8 mouse cellular contexts compared by ENCODE assay signal in genomic region chr2:30983024-30983423, GRCm38 (mm10). TPM values are rescaled to one million over a fixed set of nuclear protein-coding genes. Genes with fewer than 3 reads are reported as not detected.
DNase-seq lines count a peak whose midpoint lies in the region; ATAC-seq and TF ChIP-seq lines count a peak whose summit lies in the region.

No protein-coding gene starts in this region.

- peak overlapping the region; percentile 88 for H3K4me2 ChIP-seq in heart, embryonic 13.5 days
- H3K4me2 ChIP-seq in forebrain, embryonic 16.5 days (ENCODE audit: low read length) = peak overlapping the region; percentile 58
- peak overlapping the region; percentile 93 for H3K4me2 ChIP-seq in liver, postnatal 0 days (ENCODE audit: low read depth, low read length)

- TF ChIP-seq EP300 in heart, adult 2 months (IDR thresholded peaks at IDR 0.05; ENCODE audit: insufficient read depth, low read depth, low read length) = no peak
- no peak for TF ChIP-seq EP300 in ES-Bruce4 (IDR thresholded peaks at IDR 0.05; ENCODE audit: insufficient read depth, low read depth, low read length)
- no peak for TF ChIP-seq EP300 in liver, postnatal 0 days (IDR thresholded peaks at IDR 0.05; ENCODE audit: low read depth)

- H3K9ac ChIP-seq in heart, embryonic 13.5 days = peak overlapping the region; percentile 88
- H3K9ac ChIP-seq in heart, adult 2 months (ENCODE audit: low read depth, low read length) = no peak overlapping the region
- peak overlapping the region; percentile 20; the same call in 1 of the 2 replicates for H3K9ac ChIP-seq in ES-Bruce4 (ENCODE audit: low read depth, poor library complexity, severe bottlenecking)
- H3K9ac ChIP-seq in forebrain, embryonic 16.5 days (replicated peaks; ENCODE audit: low read depth, low read length) = no peak overlapping the region
- H3K9ac ChIP-seq in liver, postnatal 0 days (replicated peaks) = peak overlapping the region; percentile 72; the same call in 1 of the 2 replicates

- H3K4me1 ChIP-seq in heart, embryonic 13.5 days = peaks cover 45% of the 10 kb centered on the region
- peaks cover 3% of the 10 kb centered on the region; the same call in 1 of the 2 replicates for H3K4me1 ChIP-seq in heart, adult 2 months (ENCODE audit: control insufficient read depth, insufficient read depth, low read length)
- no peaks in the 10 kb centered on the region for H3K4me1 ChIP-seq in ES-Bruce4 (ENCODE audit: control insufficient read depth, insufficient read depth, low read length)
- H3K4me1 ChIP-seq in forebrain, embryonic 16.5 days (replicated peaks; ENCODE audit: control insufficient read depth, insufficient read depth, low read length) = peaks cover 15% of the 10 kb centered on the region
- peaks cover 19% of the 10 kb centered on the region for H3K4me1 ChIP-seq in liver, postnatal 0 days (ENCODE audit: insufficient read depth)

- no peak for TF ChIP-seq POLR2A in heart, adult 2 months (IDR thresholded peaks at IDR 0.05; ENCODE audit: insufficient read depth, low read depth, low read length)
- no peak for TF ChIP-seq POLR2A in ES-Bruce4 (IDR thresholded peaks at IDR 0.05; ENCODE audit: insufficient read depth, low read length)

- ATAC-seq in heart, embryonic 13.5 days (ENCODE audit: extremely low read depth, insufficient number of reproducible peaks, low FRiP score, low TSS enrichment) = no peak
- no peak for ATAC-seq in forebrain, embryonic 16.5 days
- ATAC-seq in liver, postnatal 0 days = no peak

- intact Hi-C loops in heart, adult 2 months (cut with DNase I) = loop anchor here (10.0 kb wide), 1 partner anchor 1178 kb away; the partner anchor contains the start of gene Slc27a4

- 0 out of 2 replicates have a peak, but pooled peaks cover 2% of the 10 kb centered on the region for H3K79me2 ChIP-seq in heart, adult 2 months (replicated peaks; ENCODE audit: control insufficient read depth, insufficient read depth, low read length)

- peak overlapping the region; percentile 73; the same call in 1 of the 2 replicates for H3K27ac ChIP-seq in heart, embryonic 13.5 days (replicated peaks)
- no peak overlapping the region for H3K27ac ChIP-seq in heart, adult 2 months
- no peak overlapping the region for H3K27ac ChIP-seq in ES-Bruce4 (ENCODE audit: insufficient read depth, low read length)
- H3K27ac ChIP-seq in forebrain, embryonic 16.5 days (ENCODE audit: low read length) = no peak overlapping the region
- no peak overlapping the region for H3K27ac ChIP-seq in liver, postnatal 0 days (ENCODE audit: low read depth)

- no peak for TF ChIP-seq CTCF in heart, adult 2 months (IDR thresholded peaks at IDR 0.05)
- no peak for TF ChIP-seq CTCF in ES-Bruce4 (IDR thresholded peaks at IDR 0.05; ENCODE audit: low read depth, low read length)
- TF ChIP-seq CTCF in liver, postnatal 0 days (IDR thresholded peaks at IDR 0.05; ENCODE audit: low read depth) = no peak

- 46% methylated on average over 7 of the region's 7 CpGs for WGBS in heart, embryonic 13.5 days
- 54% methylated on average over 7 of the region's 7 CpGs for WGBS in heart, adult 2 months
- 55% methylated on average over 7 of the region's 7 CpGs for WGBS in forebrain, embryonic 16.5 days
- 46% methylated on average over 7 of the region's 7 CpGs for WGBS in liver, postnatal 0 days (ENCODE audit: insufficient replicate concordance)

- DNase-seq in heart, adult 2 months = no peak
- DNase-seq in liver, postnatal 0 days = no peak
- no peak for DNase-seq in adrenal gland, postnatal 4 days (ENCODE audit: low spot score in 2 of 2)
- no peak for DNase-seq in ovary, postnatal 36 days (ENCODE audit: low spot score)
- DNase-seq in yolk sac, embryonic 10.5 days (ENCODE audit: low spot score) = no peak

- no peaks in the 10 kb centered on the region for H3K9me3 ChIP-seq in heart, embryonic 13.5 days
- H3K9me3 ChIP-seq in ES-Bruce4 (replicated peaks; ENCODE audit: control insufficient read depth, insufficient read depth, low read length, poor library complexity, severe bottlenecking) = no peaks in the 10 kb centered on the region
- no peaks in the 10 kb centered on the region for H3K9me3 ChIP-seq in forebrain, embryonic 16.5 days (ENCODE audit: control insufficient read depth, low read length)
- no peaks in the 10 kb centered on the region for H3K9me3 ChIP-seq in liver, postnatal 0 days (ENCODE audit: low read length)

- peaks cover 23% of the 10 kb centered on the region for H3K36me3 ChIP-seq in heart, embryonic 13.5 days
- H3K36me3 ChIP-seq in heart, adult 2 months (ENCODE audit: control insufficient read depth, insufficient read depth, low read length) = no peaks in the 10 kb centered on the region
- no peaks in the 10 kb centered on the region for H3K36me3 ChIP-seq in ES-Bruce4 (ENCODE audit: control insufficient read depth, insufficient read depth, low read length, poor library complexity, severe bottlenecking)
- peaks cover 4% of the 10 kb centered on the region; the same call in 1 of the 2 replicates for H3K36me3 ChIP-seq in forebrain, embryonic 16.5 days (ENCODE audit: control insufficient read depth, insufficient read depth)
- H3K36me3 ChIP-seq in liver, postnatal 0 days (replicated peaks; ENCODE audit: insufficient read depth, low read length) = peaks cover 10% of the 10 kb centered on the region

- H3K4me3 ChIP-seq in heart, embryonic 13.5 days = peak overlapping the region; percentile 84
- no peak overlapping the region for H3K4me3 ChIP-seq in heart, adult 2 months
- no peak overlapping the region for H3K4me3 ChIP-seq in ES-Bruce4 (ENCODE audit: low read depth, low read length)
- H3K4me3 ChIP-seq in forebrain, embryonic 16.5 days (replicated peaks; ENCODE audit: low read length) = peak overlapping the region; percentile 88
- peak overlapping the region; percentile 82 for H3K4me3 ChIP-seq in liver, postnatal 0 days (ENCODE audit: low read depth, low read length)

- H3K27me3 ChIP-seq in heart, embryonic 13.5 days (replicated peaks) = no peaks in the 10 kb centered on the region
- no peaks in the 10 kb centered on the region for H3K27me3 ChIP-seq in heart, adult 2 months (ENCODE audit: control insufficient read depth, insufficient read depth, low read length)
- no peaks in the 10 kb centered on the region for H3K27me3 ChIP-seq in ES-Bruce4 (ENCODE audit: control insufficient read depth, insufficient read depth, low read length, poor library complexity, severe bottlenecking)
- H3K27me3 ChIP-seq in forebrain, embryonic 16.5 days (replicated peaks; ENCODE audit: control insufficient read depth, insufficient read depth, low read length) = no peaks in the 10 kb centered on the region
- H3K27me3 ChIP-seq in liver, postnatal 0 days (ENCODE audit: insufficient read depth, low read length) = no peaks in the 10 kb centered on the region

RNA-seq across cellular contexts. Expression of gene Usp20, which starts 0.9 kb away (rescaled TPM):
- polyA plus RNA-seq in heart, embryonic 13.5 days (2015; fragmentation: Nextera tagmentation; extraction: Ambion mirVana) = 33.0 and 39.3 TPM in 2 replicates
- total RNA-seq in heart, adult 2 months (2021) = 10 to 100 TPM; 50.8 to 55.0 TPM
- polyA plus RNA-seq in heart, adult 2 months (2012; rRNA removed) = 43.9 and 51.7 TPM in 2 replicates
- 7.2 and 10.5 TPM in 2 replicates for polyA plus RNA-seq in ES-Bruce4 (2011; ENCODE audit: insufficient read depth, insufficient read length, low read depth, missing spikeins)
- polyA plus RNA-seq in forebrain, embryonic 16.5 days (2015; fragmentation: Nextera tagmentation; extraction: Ambion mirVana) = 37.6 and 48.8 TPM in 2 replicates
- polyA plus RNA-seq in liver, postnatal 0 days (2015; fragmentation: Nextera tagmentation; extraction: Ambion mirVana) = 2.7 and 3.5 TPM in 2 replicates
- total RNA-seq in adrenal gland, postnatal 4 days (2021) = 10 to 100 TPM; 30.7 to 31.5 TPM

RNA-seq across cellular contexts. Expression of gene BC005624, which starts 1.0 kb away (rescaled TPM):
- polyA plus RNA-seq in heart, embryonic 13.5 days (2015; fragmentation: Nextera tagmentation; extraction: Ambion mirVana) = 32.8 and 36.9 TPM in 2 replicates
- total RNA-seq in heart, adult 2 months (2021) = 10 to 100 TPM; 20.6 to 21.7 TPM
- polyA plus RNA-seq in heart, adult 2 months (2012; rRNA removed) = 14.7 and 25.0 TPM in 2 replicates
- 30.9 and 43.6 TPM in 2 replicates for polyA plus RNA-seq in ES-Bruce4 (2011; ENCODE audit: insufficient read depth, insufficient read length, low read depth, missing spikeins)
- 83.9 and 93.5 TPM in 2 replicates for polyA plus RNA-seq in forebrain, embryonic 16.5 days (2015; fragmentation: Nextera tagmentation; extraction: Ambion mirVana)
- polyA plus RNA-seq in liver, postnatal 0 days (2015; fragmentation: Nextera tagmentation; extraction: Ambion mirVana) = 18.9 and 19.6 TPM in 2 replicates
- total RNA-seq in adrenal gland, postnatal 4 days (2021) = 10 to 100 TPM; 37.3 to 42.8 TPM

RNA-seq across cellular contexts. Expression of gene Tor1a, which starts 15.3 kb away (rescaled TPM):
- polyA plus RNA-seq in heart, embryonic 13.5 days (2015; fragmentation: Nextera tagmentation; extraction: Ambion mirVana) = 54.9 and 55.1 TPM in 2 replicates
- 10 to 100 TPM in 1 of 2 experiments, 1 to 10 TPM in 1; 9.6 to 10.4 TPM for total RNA-seq in heart, adult 2 months (2021)
- 11.3 and 14.3 TPM in 2 replicates for polyA plus RNA-seq in heart, adult 2 months (2012; rRNA removed)
- 27.5 and 31.0 TPM in 2 replicates for polyA plus RNA-seq in ES-Bruce4 (2011; ENCODE audit: insufficient read depth, insufficient read length, low read depth, missing spikeins)
- 105 and 108 TPM in 2 replicates for polyA plus RNA-seq in forebrain, embryonic 16.5 days (2015; fragmentation: Nextera tagmentation; extraction: Ambion mirVana)
- 82.9 and 95.5 TPM in 2 replicates for polyA plus RNA-seq in liver, postnatal 0 days (2015; fragmentation: Nextera tagmentation; extraction: Ambion mirVana)
- 10 to 100 TPM; 45.1 to 47.1 TPM for total RNA-seq in adrenal gland, postnatal 4 days (2021)

RNA-seq across cellular contexts. Expression of gene Tor1b, which starts 30.3 kb away (rescaled TPM):
- polyA plus RNA-seq in heart, embryonic 13.5 days (2015; fragmentation: Nextera tagmentation; extraction: Ambion mirVana) = 23.3 and 24.3 TPM in 2 replicates
- 10 to 100 TPM; 23.9 to 26.4 TPM for total RNA-seq in heart, adult 2 months (2021)
- 17.1 and 28.6 TPM in 2 replicates for polyA plus RNA-seq in heart, adult 2 months (2012; rRNA removed)
- 21.7 and 22.3 TPM in 2 replicates for polyA plus RNA-seq in ES-Bruce4 (2011; ENCODE audit: insufficient read depth, insufficient read length, low read depth, missing spikeins)
- polyA plus RNA-seq in forebrain, embryonic 16.5 days (2015; fragmentation: Nextera tagmentation; extraction: Ambion mirVana) = 21.3 and 25.3 TPM in 2 replicates
- polyA plus RNA-seq in liver, postnatal 0 days (2015; fragmentation: Nextera tagmentation; extraction: Ambion mirVana) = 29.2 and 31.1 TPM in 2 replicates
- total RNA-seq in adrenal gland, postnatal 4 days (2021) = 10 to 100 TPM; 51.4 to 54.9 TPM

RNA-seq across cellular contexts. Expression of gene Ptges, which starts 53.4 kb away (rescaled TPM):
- polyA plus RNA-seq in heart, embryonic 13.5 days (2015; fragmentation: Nextera tagmentation; extraction: Ambion mirVana) = 2.3 and 5.0 TPM in 2 replicates
- total RNA-seq in heart, adult 2 months (2021) = 1 to 10 TPM; 2.5 to 2.8 TPM
- polyA plus RNA-seq in heart, adult 2 months (2012; rRNA removed) = 4.8 and 6.6 TPM in 2 replicates
- 8.7 and 9.4 TPM in 2 replicates for polyA plus RNA-seq in ES-Bruce4 (2011; ENCODE audit: insufficient read depth, insufficient read length, low read depth, missing spikeins)
- polyA plus RNA-seq in forebrain, embryonic 16.5 days (2015; fragmentation: Nextera tagmentation; extraction: Ambion mirVana) = 3.3 and 4.4 TPM in 2 replicates
- polyA plus RNA-seq in liver, postnatal 0 days (2015; fragmentation: Nextera tagmentation; extraction: Ambion mirVana) = 1.4 and 1.7 TPM in 2 replicates
- total RNA-seq in adrenal gland, postnatal 4 days (2021) = 10 to 100 TPM; 14.6 to 16.9 TPM

Comparison
In these comparisons a context has a peak if more than half of its experiments do, and no peak if none do; other contexts are left out.
1. H3K4me3 ChIP-seq: peak in heart, embryonic 13.5 days (single experiment), forebrain, embryonic 16.5 days (single experiment) and liver, postnatal 0 days (single experiment); none in heart, adult 2 months (single experiment) and ES-Bruce4 (single experiment).
2. H3K9ac ChIP-seq: peak in heart, embryonic 13.5 days (single experiment), ES-Bruce4 (single experiment) and liver, postnatal 0 days (single experiment); none in heart, adult 2 months (single experiment) and forebrain, embryonic 16.5 days (single experiment).
3. Peak in every context shown above with its lines, with median percentiles within 50 percentile points of each other: H3K4me2 ChIP-seq.